Mouse (Mus musculus): ENCODE data around the gene Cct3.
"Not testable (repeated sequence)": the region's sequence is repeated elsewhere in the genome, so short reads cannot be mapped to it uniquely, and the experiment has no call there.

Cct3 gene

GRCm38 (mm10) chr3:88291970-88292369 lies 4.9 kb upstream of the Cct3 start:
- peak; percentile 55 for DNase-seq (ENCODE audit: low read depth, low spot score)

DNA sequence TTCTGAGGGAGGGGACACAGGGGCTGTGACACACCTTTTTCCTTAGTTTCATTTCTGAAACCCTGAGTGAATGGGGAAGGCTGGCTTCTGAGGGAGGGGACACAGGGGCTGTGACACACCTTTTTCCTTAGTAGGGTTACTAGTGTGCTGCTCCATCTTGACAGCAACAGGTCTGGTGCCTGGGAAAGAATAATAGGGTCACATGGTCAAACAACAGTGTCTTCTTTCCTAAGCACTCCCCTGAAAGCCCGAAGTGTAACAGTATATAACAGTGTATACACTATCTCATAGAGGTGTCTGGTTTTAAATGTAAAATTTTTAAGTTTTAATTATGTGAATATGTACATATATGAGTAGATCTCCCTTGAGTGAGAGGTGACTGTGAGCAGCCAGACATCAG lies 1.6 kb upstream of the Cct3 start:
- not testable (repeated sequence) for DNase-seq (ENCODE audit: low read depth, low spot score)

GRCm38 (mm10) chr3:88296110-88296560 lies 781 bp upstream of the Cct3 start:
- DNase-seq (ENCODE audit: low read depth, low spot score): no peak

DNA sequence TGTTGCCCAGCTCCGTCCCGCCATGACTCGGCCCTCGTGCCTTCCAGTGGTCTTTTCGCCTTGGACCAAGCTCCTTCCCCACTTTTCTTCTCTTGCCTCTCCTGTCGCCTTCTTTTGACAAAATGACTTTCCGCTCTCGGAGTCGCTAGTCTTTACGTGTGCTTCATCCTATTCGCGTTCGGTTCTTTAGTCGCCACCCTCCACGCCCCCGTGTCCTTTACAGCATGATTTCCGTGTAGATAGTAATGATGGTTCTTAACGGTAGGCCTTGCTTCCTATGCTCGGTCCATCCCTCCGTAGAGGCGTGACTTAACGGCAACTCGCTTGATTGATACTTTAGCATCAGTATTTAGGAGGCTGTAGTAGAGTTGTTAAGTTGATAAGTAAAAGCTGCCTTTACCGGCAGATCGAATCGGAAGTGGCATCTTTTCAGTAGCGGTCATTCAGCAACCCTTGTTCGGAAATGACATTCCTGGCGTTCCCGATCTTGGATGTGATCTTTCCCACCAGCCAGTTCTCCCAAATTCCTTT lies 470 bp downstream of the Cct3 start:
- peak; percentile 79 for DNase-seq (ENCODE audit: low read depth, low spot score)

DNA sequence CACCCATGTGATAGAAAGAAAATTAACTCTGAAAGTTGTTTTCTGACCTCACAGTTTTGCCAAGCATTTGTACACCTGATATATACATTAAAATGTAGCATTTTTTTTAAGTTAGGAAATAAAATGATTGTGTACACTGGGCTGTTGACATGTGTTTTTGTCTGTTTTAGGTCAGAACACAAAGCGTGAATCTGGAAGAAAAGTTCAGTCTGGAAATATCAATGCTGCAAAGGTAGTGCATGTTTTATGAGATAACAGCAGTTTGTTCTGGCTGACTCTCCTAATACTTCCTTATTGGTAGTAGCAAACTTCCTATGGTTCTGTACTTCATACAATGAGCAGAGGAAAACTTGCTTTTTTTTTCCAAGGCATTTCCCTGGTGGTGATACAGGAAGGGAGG lies 2.3 kb downstream of the Cct3 start:
- DNase-seq (ENCODE audit: low read depth, low spot score): no peak

DNA sequence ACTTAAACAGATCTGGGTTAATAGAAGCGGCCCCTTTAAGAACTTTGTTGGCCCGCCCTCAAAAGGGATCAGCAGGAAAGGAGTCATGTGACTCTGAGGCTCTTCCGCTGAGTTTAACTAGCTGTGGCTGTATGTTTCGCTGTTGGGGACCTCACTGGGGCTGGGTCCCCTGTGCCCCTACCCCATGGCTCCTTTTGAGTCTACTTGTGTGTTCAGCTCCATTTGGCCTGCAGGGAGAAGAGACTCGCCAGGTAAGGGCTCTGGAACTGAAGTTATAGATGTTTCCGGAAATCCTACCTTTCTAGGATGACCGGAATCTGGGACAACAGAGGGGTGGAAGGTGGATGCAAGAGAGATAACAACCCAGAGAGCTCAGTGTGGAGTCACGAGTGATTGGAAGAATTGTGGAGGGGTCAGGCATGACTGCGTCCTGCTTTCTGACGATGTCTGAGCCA lies 28.1 kb downstream of the Cct3 start, which contains the start of gene Glmp:
Gene Glmp (plus strand): TSS at position 73 of the 455 bp plus-strand sequence.
- DNase-seq (ENCODE audit: low read depth, low spot score): peak; percentile 76

GRCm38 (mm10) chr3:88328956-88329355 lies 32.0 kb downstream of the Cct3 start:
- no peak for DNase-seq (ENCODE audit: low read depth, low spot score)

GRCm38 (mm10) chr3:88331282-88331681 lies 34.4 kb downstream of the Cct3 start:
- DNase-seq (ENCODE audit: low read depth, low spot score): peak; percentile 82

DNA sequence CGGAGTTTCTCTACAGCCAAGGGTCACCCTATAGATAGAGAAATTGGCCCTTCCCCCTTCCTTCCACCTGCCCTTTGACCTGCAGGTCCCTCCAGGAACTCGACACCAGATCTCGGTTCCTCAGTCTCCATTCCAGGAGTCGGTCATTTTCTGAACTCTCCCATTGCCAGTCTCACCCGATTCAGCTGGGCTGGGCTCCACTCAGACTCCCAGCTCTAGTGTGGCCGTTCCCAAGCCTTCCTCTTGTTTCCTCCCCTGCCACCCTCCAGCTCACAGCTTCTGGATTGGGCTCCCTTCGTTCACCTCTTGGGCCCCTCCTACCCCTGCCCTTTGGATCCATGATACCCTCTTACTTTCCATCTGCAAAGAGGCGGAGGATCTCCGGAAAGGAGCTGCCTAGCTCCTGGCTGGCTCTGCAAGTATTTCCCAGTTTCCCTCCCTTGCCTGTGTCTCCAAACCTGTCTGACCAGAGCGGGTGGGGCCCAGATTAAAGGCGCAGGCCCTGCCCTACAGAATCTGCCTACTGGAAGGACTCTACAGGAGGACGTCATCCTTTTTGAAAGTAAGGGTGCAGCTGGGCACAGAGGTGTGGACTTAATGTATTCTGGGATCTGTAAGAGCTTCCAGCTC lies 37.2 kb downstream of the Cct3 start:
- no peak for DNase-seq (ENCODE audit: low read depth, low spot score)

GRCm38 (mm10) chr3:88334902-88335435 lies 38.1 kb downstream of the Cct3 start:
- no peak for DNase-seq (ENCODE audit: low read depth, low spot score)

DNA sequence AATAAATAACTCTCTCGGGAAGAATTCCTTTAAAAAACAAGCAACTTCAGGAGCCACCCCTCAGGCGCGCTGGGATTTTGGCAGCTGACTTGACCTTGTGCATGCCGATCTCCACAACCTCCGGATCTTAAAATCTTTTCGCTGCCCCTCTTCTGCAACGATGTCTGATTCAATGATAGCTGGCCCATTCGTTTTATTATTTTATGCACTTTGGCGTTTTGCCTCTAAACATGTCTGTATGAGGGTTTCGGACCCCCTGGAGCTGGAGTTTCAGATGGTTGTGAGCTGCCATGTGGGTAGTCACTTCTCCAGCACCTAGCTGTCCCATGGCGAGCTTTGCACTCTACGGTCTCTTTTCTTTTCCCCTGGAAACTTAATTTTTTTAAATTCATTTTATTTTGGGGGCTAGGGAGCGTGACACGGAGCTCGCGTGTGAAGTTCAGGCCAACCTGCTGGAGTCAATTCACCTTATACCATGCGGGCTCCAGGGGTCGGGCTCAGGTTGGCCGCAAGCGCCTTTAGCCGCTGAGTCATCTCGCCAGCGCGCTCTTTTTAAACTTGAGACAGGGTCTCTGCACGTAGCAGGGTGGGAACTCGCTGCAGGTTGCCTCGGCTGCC lies 38.6 kb downstream of the Cct3 start:
- DNase-seq (ENCODE audit: low read depth, low spot score): no peak

DNA sequence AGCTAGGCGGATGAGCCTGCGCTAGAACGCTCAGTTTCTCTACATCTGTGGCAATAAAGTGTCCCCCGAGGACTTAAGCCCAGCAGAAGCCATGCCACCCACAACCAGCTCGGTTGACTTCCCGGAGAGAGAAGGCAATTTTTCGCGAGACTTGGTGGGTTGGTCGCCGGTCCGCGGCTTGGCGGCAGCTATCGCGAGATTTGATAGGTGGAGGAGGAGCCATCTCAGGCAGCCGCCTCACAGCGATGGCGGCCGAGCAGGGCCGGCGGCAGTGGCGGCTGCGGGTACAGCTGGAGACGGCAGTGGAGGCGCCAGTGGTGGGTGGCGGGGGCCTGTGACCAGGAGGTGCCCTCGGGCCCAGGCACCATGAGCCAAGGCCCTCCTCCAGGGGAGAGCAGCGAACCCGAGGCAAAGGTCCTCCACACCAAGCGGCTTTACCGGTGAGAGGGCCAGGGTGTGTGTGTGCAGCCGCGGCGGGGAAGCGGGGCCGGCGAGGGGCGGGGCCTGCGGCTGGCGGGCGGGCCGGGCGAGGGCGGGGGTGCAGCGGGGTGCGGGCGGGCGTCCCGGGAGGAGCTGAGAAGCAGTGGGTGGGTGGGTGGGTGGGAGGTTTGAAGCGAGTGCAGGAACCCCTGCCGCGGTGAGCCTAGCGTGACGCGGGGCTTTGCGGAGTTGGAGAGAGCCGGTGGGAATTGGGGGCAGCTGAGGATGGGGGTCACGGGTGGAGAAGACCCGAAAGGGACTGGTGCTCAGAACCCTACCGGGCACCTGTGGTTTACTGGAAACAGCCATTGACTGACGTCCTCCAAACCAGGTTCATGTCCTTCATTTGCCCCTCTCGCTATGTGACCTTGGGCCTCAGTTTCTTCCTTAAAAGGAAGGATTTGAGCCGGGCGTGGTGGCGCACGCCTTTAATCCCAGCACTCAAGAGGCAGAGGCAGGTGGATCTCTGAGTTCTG lies 39.4 kb downstream of the Cct3 start, which contains the start of the genes Tmem79 and Smg5:
Gene Tmem79 (minus strand): TSS at position 91 of the 956 bp plus-strand sequence.
Gene Smg5 (plus strand): TSS at position 203 of the 956 bp plus-strand sequence.
- peak; percentile 99 for DNase-seq (ENCODE audit: low read depth, low spot score)

DNA sequence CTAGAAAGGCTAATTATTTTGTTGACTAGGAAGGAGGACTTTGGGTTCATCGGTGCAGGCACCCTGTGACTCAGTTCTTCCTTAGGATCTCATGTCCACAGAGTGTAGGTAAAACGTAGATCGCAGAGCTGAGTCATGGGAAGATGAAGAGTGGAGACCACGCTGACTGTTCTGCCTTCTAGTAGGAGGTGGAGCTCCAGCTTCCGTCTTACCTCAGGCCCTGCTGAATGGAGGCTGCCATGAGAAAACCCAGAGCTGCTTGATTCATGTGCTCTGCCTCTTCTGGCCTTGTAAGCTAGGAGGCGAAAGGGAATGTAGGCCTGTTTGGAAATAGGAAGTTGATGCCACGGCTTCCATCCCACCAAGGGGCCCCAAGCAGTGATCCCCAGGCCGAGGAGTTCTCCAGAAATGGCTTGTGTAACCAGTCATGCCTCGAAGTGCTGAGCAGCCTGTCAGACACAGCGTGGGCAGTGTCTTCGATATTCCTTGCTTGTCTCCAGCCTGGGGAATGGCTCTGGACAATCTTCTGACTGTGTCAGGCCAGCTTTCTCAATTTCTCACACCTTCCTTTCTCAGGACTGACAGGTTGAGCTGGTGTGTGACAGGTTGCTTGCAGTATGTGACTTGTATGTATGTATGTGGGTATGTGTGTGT lies 40.6 kb downstream of the Cct3 start:
- peak; percentile 62 for DNase-seq (ENCODE audit: low read depth, low spot score)

- DNase-seq (ENCODE audit: low read depth, low spot score): no peak
Measured at GRCm38 (mm10) chr3:88338316-88338715, 41.4 kb downstream of the Cct3 start.

DNA sequence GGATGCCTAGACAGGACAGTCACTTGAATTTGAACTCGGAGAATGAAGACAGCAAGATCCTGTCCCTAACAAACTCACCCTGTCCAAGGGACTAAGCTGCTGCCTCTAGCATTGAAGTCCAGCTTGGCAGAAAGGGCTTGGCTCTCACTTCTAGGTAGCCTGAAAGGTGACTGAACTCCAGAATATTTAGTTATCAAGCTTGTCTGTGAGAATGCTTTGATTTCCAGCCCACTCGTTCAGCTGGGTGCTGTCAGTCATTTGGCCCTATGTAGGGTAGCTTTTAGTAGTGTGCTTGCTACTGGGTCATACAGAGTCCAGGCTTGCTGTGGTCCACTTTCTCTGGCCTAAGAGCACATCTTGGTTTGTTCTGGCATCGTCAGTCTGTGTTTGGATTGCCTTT lies 42.1 kb downstream of the Cct3 start:
- no peak for DNase-seq (ENCODE audit: low read depth, low spot score)

- no peak for DNase-seq (ENCODE audit: low read depth, low spot score)
Measured at GRCm38 (mm10) chr3:88350732-88351131, 53.8 kb downstream of the Cct3 start.

DNA sequence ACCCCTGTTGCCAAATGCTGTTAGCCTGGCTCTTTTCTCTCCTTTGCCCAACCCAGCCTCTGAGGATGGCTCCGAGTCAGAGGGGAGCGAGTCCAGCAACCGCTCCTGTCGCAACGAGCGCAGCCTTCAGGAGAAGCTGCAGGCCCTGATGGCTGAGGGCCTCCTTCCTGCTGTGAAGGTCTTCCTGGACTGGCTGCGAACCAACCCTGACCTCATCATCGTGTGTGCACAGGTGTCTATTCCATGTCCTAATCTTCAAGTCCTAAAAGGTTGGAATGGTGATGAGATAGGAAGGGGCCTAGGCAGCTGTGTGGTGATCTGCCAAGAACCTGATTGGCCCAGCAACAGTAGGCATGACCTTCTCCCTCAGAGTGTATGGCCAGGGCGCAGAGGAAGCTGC lies 56.0 kb downstream of the Cct3 start:
- no peak for DNase-seq (ENCODE audit: low read depth, low spot score)

DNA sequence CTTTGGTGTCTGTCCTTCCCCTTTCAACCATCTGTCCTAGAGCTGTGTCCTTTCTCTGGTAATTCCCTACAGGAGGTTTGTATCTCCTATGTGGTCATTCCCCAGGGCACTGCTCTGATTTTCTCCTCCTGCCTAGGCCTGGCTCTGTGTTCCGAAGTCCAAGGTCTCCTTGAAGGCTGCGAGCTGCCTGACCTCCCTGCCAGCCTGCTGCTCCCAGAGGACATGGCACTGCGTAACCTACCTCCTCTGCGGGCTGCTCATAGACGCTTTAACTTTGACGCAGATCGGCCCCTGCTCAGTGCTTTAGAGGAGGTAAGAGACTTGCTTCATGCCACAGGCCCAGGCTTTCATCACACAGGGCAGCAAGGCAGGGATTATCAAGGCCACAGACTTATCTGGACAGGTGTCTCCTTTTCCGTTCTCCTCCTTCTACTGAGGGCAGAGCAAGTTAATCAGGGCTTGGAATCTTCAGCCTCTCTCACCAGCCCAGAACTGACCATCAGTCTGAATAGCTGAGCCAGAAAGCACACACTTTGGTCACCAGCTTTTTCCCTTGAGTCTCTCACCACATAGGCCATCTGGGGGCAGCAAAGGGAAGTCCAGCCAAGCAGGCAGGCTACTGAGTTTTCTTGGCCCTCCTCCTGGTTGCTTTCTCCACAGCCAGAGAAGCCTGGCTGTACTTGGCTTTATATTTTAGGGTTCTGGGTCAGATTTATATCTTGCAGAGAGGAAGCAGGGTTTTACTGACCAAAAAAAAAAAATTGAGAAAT lies 57.7 kb downstream of the Cct3 start:
- no peak for DNase-seq (ENCODE audit: low read depth, low spot score)

DNA sequence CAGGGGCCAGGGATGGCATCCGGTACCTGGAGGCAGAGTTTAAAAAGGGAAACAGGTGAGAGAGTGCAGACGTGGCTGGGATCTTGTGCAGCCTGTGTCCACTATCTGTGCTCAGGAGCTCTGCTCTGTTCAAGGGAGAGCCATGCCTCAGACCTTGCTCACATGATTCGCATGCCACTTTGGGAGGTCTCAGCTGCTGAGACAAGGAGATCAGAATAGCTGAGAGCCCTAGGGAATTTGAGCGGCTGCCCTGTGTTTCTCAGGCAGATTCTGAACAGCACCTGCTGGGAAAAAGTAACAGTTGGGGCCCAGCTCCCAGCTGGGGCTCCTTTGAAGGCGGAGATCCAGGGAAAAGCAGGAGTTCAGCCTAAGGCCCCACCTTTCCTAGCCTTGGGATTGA lies 62.7 kb downstream of the Cct3 start:
- no peak for DNase-seq (ENCODE audit: low read depth, low spot score)

- DNase-seq (ENCODE audit: low read depth, low spot score): no peak
Measured at GRCm38 (mm10) chr3:88359989-88360388, 63.1 kb downstream of the Cct3 start.
